Mouse (Mus musculus) gastrocnemius, adult 8-10 months (tissue): ENCODE data around the gene Frmd5. TPM values are rescaled to one million over a fixed set of nuclear protein-coding genes. Genes with fewer than 3 reads are reported as not detected.

Experiments used
- DNase-seq, 2 experiments: peaks; one replicate each; pipeline ENCODE4 v3.0.0; 2022; ENCODE audit warnings: low spot score in 2 of 2
- total RNA-seq, 4 experiments: library from RNA; stranded (reverse); gene quantifications; 2 replicates each; pipeline ENCODE4 v1.2.4; 2022

The Frmd5 gene
- total RNA-seq, 4 experiments from 2014 or later, result 0.25 to 0.48 (median 0.27) TPM; not detected in 1

DNA sequence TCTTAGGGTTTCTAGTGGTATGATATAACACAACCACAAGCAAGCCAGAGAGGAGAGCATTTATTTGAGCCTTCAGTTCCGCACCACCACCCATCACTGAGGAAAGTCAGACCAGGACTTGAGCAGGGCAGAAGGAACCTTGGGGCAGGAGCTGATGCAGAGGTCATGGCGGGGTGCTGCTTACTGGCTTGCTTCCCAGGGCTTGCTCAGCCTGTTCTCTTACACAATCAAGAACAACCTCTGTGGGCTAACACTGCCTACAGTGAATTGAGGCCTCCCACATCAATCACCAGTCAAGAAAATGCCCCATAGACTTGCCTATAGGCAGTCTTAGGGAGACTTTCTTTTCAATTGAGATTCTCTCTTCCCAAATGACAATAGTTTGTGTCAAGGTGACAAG lies 118.8 kb downstream of the Frmd5 start:
- no peak for DNase-seq

DNA sequence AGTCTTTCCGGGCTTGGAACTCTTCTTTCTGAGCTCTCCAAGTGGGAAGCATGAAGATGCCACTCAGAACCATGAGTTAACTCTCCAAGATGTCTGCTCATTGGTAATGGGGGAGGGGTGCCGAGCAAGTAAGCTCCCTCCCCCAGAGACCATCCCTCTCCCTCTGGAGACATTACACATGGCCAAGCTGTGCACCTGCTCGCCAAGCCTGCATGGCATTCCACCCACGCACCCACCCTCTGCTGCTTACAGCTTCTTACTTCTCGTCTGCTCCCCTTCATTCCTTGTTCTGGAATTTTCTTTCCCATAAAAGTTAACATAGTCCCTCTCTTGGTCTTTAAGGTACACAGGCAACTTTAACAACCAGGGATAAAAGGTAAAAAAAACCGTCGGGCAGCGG lies 123.3 kb downstream of the Frmd5 start:
- DNase-seq, result no peak

GRCm38 (mm10) chr2:121682361-121682760 lies 124.5 kb downstream of the Frmd5 start:
- no peak for DNase-seq

DNA sequence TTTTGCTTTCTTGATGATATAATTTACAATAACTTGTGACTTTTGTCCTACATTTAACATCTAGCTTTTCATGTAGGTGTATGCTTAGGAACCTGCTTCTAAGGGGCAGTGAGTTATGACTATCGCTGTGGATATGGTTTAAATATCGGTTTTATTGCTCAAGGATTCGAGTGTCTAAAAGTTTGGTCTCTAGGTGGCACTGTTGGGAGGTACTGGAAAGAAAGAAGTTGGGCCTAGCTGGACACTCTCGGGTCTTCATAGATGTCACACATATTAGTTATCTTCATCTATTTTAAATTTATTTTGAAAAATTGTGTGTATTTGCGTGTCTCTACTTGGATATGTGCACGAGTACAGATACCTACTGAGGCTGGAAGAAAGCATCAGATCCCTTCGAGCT lies 127.2 kb downstream of the Frmd5 start:
- DNase-seq, result no peak

GRCm38 (mm10) chr2:121677649-121677986 lies 129.3 kb downstream of the Frmd5 start:
- no peak for DNase-seq

GRCm38 (mm10) chr2:121676951-121677648 lies 129.8 kb downstream of the Frmd5 start:
- no peak for DNase-seq

DNA sequence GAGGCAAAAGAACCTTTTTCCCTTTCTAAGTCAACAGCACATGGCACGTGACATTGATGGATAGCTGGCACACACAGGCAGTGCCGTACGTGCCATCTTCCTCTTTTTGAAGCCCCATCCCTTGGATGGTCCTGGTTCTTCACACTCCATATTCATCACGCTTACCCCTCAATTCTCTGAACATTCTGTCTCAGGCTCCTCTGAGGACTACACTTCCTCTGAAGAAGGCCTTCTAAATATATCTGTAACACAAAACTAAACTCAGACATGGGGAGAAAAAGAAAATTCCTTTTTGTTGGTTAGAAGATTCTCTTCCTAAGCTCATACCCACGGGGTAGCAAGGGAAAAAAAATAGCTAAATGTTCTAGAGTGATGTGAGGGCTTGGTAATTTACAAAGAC lies 131.0 kb downstream of the Frmd5 start:
- DNase-seq, result no peak

GRCm38 (mm10) chr2:121675136-121675535 lies 131.8 kb downstream of the Frmd5 start:
- DNase-seq, result no peak

DNA sequence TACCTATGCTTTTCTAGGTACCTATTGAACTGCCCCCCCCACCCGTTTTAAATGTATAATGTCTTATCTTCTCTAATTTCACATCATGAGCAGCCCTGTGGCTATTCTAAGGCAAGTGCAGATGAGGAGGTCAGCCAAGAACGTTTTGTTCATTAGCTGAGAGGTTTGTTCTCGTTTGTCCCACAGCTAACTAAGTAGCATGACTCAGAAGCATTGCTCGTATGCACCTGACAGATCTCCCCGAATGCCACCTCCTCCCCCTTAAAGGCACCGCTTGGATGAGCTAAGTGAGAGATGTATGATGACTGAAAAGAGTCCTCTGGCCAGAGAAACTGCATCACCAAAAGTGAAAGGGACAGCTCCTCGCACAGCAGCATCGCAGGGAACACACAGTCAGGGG lies 132.7 kb downstream of the Frmd5 start:
- DNase-seq, result no peak

DNA sequence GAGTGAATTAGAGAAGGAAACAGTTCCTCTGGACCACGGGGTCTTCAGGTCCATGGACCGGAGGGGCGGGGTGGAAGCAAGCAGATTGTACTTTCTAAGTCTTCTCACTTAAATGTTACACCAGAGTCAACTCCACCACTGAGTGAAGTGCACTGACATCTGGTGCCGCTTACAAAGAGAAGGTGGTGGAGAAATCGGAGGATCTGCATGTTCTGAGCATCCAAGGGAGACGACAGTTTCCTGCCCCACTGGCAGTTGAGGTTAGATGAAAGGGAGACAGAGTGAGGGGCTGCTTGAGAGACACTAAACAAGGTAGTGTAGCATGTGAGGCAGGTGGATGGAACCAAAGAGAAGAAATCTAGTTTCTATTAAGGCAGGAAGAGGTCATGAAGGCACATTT lies 137.0 kb downstream of the Frmd5 start:
- no peak for DNase-seq

- DNase-seq, result no peak
These were observed 138.6 kb downstream of the Frmd5 start for GRCm38 (mm10) chr2:121668256-121668655.

- no peak for DNase-seq
These were observed 145.8 kb downstream of the Frmd5 start for GRCm38 (mm10) chr2:121661160-121661502.

DNA sequence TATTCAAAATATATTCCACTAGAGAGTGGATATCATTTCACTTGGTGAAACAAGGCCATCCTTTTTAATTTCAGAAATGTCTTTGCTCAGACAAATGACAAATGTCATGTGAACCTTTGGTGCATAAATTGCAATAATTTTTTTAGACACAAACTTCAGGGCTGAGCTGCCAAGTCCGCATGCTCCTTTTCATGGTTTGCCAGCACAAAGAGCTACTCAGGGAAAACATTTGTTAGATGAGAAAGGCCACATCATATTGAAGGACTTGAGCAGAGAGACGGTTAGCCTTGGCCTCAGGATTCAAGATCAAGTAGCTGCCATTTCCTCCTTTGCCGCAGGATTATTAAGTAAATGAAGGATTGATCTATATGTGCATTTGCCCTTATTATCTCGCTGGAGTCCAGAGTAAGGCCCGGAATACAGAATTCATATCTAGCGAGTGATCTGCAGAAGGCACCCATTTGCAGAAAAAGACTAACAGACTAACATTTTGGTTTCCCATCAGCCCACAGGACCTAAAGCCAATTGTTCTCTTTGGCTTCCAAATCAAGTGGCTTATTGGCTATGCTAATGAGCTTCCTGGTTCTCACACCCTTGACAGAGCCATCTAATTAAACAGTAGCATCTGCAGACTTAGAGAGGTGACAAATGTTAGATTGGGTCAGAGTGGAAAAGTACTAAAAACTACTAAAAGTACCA lies 146.3 kb downstream of the Frmd5 start:
- DNase-seq, result no peak

- no peak for DNase-seq
These were observed 147.5 kb downstream of the Frmd5 start for GRCm38 (mm10) chr2:121659350-121659749.

- DNase-seq, result no peak
These were observed 148.6 kb downstream of the Frmd5 start for GRCm38 (mm10) chr2:121658123-121658767.

DNA sequence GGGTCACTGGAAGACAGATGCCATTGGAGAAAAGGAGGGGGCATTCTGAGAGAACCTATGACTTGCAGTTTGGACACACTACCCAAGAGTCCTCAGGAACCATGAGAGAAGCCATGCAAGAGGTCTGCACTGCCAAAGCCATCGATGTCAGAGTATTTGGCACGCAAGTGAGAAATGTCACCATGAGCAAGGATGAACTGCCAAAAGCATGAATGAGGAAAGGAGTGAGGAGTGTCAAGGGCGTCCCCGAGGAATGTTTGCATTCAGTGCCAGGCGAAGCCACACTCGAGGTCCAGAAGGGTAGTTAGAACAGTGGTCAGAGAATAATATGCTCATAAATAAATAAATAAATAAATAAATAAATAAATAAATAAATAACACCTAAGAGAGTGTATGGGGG lies 150.9 kb downstream of the Frmd5 start:
- DNase-seq, result no peak

DNA sequence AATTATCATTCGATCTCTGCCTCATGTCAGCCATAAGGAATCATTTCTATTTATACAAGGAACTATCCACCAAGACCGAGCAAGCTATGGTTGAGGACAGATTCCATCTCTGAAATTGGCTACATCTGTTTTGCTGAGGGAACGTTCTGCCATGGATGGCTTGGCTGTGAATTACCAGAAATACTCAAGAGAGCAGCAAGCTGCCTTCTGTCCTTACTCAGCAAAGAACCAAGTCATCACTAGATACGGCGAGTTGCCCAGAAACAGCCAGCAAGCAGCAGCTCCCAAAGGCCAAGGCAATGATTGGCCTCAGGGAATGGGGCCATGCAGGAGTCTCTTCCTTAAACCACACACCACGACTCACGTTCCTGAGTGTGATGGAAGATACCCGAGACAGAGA lies 151.8 kb downstream of the Frmd5 start:
- DNase-seq, result no peak

GRCm38 (mm10) chr2:121646528-121646927 lies 160.4 kb downstream of the Frmd5 start:
- DNase-seq, result no peak

DNA sequence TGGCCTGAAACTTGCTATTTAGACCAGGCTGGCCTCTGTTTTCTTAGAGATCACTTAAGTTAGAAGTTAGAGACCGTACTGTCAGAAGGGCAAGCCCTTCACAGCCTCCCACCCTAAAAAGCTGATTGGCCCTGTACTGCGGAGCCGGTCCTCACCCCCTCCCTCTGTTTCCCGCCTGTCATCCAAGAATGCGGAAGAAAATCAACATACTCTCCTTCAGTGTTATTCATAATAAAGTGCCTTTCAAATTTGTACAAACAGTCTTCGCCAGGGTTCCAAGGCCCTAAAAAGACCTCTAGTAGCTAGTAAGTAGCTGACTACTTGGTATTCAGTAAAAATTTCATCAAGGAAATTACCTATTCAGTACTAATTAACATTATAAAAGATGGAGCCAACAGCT lies 164.0 kb downstream of the Frmd5 start:
- DNase-seq, result no peak

DNA sequence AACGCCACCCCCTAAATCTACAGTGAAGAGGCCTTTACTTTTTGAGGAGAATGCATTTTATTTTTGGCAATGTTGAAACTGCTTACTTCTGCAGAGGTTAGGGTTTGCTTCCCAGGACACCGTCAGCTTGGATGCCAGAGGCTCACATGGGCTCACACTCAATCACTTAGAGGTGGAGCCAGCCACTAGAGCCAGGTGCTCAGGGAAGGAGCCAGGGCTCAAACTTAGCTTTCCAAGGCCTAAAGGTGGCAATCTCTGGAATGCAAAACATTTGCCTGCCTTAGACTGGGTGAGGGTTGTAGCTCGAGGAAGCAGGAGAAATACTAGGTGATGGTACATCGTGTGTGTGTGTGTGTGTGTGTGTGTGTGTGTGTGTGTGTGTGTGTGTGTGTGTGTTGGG lies 174.8 kb downstream of the Frmd5 start:
- no peak for DNase-seq

DNA sequence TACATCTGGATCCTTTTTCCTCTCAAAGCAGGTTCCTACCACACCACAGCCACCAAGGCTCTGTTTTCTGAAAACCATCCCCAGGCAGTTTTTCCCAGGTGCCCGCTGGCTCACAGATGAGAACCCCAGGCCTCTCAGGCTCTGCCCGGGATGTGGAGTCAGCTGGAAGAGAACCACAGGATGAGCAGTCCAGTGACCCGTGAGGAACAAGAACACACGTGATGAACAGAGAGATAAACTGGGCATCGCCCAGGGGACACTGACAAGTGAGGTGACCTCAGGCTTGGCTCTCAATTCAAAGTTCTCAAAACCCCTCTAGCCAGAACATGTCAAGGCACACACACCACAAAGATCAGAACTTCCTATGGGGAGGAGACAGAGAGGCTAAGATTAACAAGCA lies 176.6 kb downstream of the Frmd5 start:
- DNase-seq, result no peak

GRCm38 (mm10) chr2:121628290-121628689 lies 178.6 kb downstream of the Frmd5 start:
- DNase-seq, result no peak

GRCm38 (mm10) chr2:121625901-121626300 lies 181.0 kb downstream of the Frmd5 start:
- DNase-seq, result no peak
